Mouse (Mus musculus) liver, embryonic 14.5 days (tissue): ENCODE results near the gene Cspg4.

Experiments
- CTCF ChIP-seq: IDR thresholded peaks from 2 replicates; pipeline ENCODE4 v1.5.1; 2016; ENCODE audit warnings: antibody characterized with exemption, low read depth, control low read depth
- EP300 ChIP-seq: IDR thresholded peaks from 2 replicates; pipeline ENCODE4 v1.6.1; 2016; ENCODE audit warnings: antibody characterized with exemption, low read depth

- TF ChIP-seq EP300 (no peak), CTCF (no peak)
These were observed 16.8 kb downstream of the Cspg4 start for GRCm38 (mm10) chr9:56881539-56882082.
